Mouse (Mus musculus) lung, embryonic 14.5 days (tissue): ENCODE results near the gene Spa17. TPM values are rescaled to one million over a fixed set of nuclear protein-coding genes. Genes with fewer than 3 reads are reported as not detected.

ENCODE experiments used
- ATAC-seq: fragments of 200-750 bp; cut with Nextera tagmentation; 2 replicates; pipeline ENCODE4 v1.8.0; 2017; ENCODE audit warnings: mild to moderate bottlenecking, moderate TSS enrichment, moderate library complexity; ENCODE audit not compliant: insufficient read depth
- DNase-seq: peaks from one replicate; pipeline ENCODE4 v3.0.0-alpha.2; 2015
- H3K27ac ChIP-seq: fragments of 300-500 bp; sonication (generic); 2 replicates; pipeline ENCODE4 v1.5.1; 2014; ENCODE audit warnings: low read depth, mild to moderate bottlenecking, moderate library complexity
- H3K27me3 ChIP-seq: fragments of 300-500 bp; sonication (generic); 2 replicates; pipeline ENCODE4 v1.6.1; 2014; ENCODE audit warnings: low read length, control low read depth; ENCODE audit not compliant: insufficient read depth
- H3K36me3 ChIP-seq: fragments of 300-500 bp; sonication (generic); 2 replicates; pipeline ENCODE4 v1.6.1; 2014; ENCODE audit warnings: control low read depth; ENCODE audit not compliant: insufficient read depth
- H3K4me1 ChIP-seq: fragments of 300-500 bp; sonication (generic); 2 replicates; pipeline ENCODE4 v1.6.1; 2014; ENCODE audit warnings: antibody characterized with exemption, control low read depth; ENCODE audit not compliant: insufficient read depth
- H3K4me2 ChIP-seq: fragments of 300-500 bp; sonication (generic); 2 replicates; pipeline ENCODE4 v1.6.1; 2014; ENCODE audit warnings: mild to moderate bottlenecking
- H3K4me3 ChIP-seq: fragments of 300-500 bp; sonication (generic); 2 replicates; pipeline ENCODE4 v1.5.1; 2014; ENCODE audit warnings: low read depth, low read length
- H3K9ac ChIP-seq: fragments of 300-500 bp; sonication (generic); 2 replicates; pipeline ENCODE4 v1.6.1; 2014
- H3K9me3 ChIP-seq: fragments of 300-500 bp; sonication (generic); 2 replicates; pipeline ENCODE4 v1.6.1; 2016; ENCODE audit warnings: low read depth, low read length, control low read depth
- CTCF ChIP-seq: IDR thresholded peaks from 2 replicates; pipeline ENCODE4 v1.5.1; 2016; ENCODE audit warnings: antibody characterized with exemption, low read depth
- WGBS: fragments of 180-500 bp; shearing (Covaris S2); extraction: QIAGEN DNeasy Blood & Tissue Kit; methylation state at CpG from one replicate; pipeline ENCODE4 v1.1.7; 2014; 5-methylcytosine and 5-hydroxymethylcytosine counted together
- polyA plus RNA-seq: library from polyadenylated mRNA; unstranded; fragments of >200 nt; fragmentation: Nextera tagmentation; extraction: Ambion mirVana; gene quantifications from 2 replicates; pipeline ENCODE4 v1.2.1, GENCODE M21; 2014

The Spa17 gene
- polyA plus RNA-seq, 1 experiment from 2014 or later: 7.5 TPM

DNA sequence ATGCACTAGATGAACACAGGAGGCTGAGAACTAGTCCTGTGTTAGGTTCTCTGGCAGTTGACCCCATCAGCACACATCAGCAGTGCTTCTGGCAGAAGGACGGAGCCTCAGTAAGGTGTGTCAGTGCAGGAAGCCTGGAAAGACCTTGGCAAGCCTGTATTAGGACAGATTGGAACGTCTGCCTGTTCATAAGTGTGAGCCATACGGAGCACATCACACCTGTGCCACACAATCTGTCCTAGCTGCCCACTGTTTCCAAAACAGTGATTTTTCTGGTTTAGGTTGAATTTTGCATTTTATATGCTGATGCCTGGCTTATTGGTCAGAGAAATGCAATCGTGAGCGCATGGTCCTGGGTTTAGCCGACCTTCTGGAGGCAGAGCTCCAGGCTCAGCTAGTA lies 7.8 kb upstream of the Spa17 start:
- no peaks in the 10 kb centered on the region for H3K27me3 ChIP-seq
- no peaks in the 10 kb centered on the region for H3K4me1 ChIP-seq
- no peak overlapping the region for H3K9ac ChIP-seq
- DNase-seq (no peak), ATAC-seq (no peak)
- H3K36me3 ChIP-seq: no peaks in the 10 kb centered on the region
- no peaks in the 10 kb centered on the region for H3K9me3 ChIP-seq
- H3K27ac ChIP-seq: no peak overlapping the region
- whole genome bisulfite sequencing: 88% methylated on average over 6 of the region's 6 CpGs
- no peak overlapping the region for H3K4me3 ChIP-seq
- TF ChIP-seq CTCF: no peak
- H3K4me2 ChIP-seq: no peak overlapping the region

DNA sequence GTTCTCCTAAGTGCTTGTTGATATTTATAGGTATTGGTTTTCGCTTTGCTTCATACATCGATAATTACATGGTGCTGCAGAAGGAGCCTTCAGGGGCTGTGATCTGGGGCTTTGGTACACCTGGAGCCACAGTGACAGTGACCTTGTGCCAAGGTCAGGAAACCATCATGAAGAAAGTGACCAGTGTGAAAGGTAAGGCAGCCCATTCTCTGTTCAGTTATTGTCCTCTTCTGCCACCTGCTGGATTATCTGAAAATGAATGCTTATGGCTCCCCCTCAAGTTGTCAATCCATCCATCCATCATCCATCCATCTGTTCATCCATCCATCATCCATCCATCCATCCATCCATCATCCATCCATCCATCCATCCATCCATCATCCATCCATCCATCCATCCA lies 3.2 kb upstream of the Spa17 start:
- DNase-seq: peak; percentile 70
- TF ChIP-seq CTCF: peak; percentile 83

DNA sequence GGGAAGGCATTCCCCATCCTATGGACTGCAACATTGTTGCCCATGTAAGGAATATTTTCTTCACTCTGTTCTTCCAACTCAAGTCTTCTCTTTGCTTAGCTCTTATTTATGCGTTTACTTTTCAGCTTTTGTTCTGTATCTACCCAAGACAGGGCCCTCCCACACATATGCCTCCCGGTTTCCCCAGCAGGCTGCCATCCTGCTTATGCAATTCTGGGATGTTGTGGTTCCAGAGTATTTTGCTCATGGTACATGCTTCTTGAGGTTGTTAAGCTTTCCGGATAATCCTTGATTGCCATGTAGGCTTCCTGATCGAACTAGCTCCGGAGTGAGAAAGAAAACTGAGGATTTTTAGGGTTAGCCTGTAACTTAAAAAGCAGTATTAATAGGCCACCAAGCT lies 1.7 kb upstream of the Spa17 start:
- H3K4me1 ChIP-seq: no peaks in the 10 kb centered on the region
- no peak for ATAC-seq
- no peak overlapping the region for H3K9ac ChIP-seq
- WGBS: 72% methylated on average over 5 of the region's 5 CpGs
- no peak overlapping the region for H3K4me3 ChIP-seq
- H3K27ac ChIP-seq: no peak overlapping the region
- H3K9me3 ChIP-seq: no peaks in the 10 kb centered on the region
- H3K27me3 ChIP-seq: no peaks in the 10 kb centered on the region
- DNase-seq: no peak
- TF ChIP-seq CTCF: no peak
- no peaks in the 10 kb centered on the region for H3K36me3 ChIP-seq
- H3K4me2 ChIP-seq: no peak overlapping the region

More for the DNA sequence above, 3.2 kb upstream of the Spa17 start:
- no peaks in the 10 kb centered on the region for H3K9me3 ChIP-seq
- no peak for ATAC-seq
- no peak overlapping the region for H3K27ac ChIP-seq
- H3K36me3 ChIP-seq: no peaks in the 10 kb centered on the region
- H3K4me2 ChIP-seq: no peak overlapping the region
- H3K9ac ChIP-seq: no peak overlapping the region
- 55% methylated on average over 2 of the region's 2 CpGs for WGBS
- H3K4me1 ChIP-seq: no peaks in the 10 kb centered on the region
- no peaks in the 10 kb centered on the region for H3K27me3 ChIP-seq
- H3K4me3 ChIP-seq: no peak overlapping the region

DNA sequence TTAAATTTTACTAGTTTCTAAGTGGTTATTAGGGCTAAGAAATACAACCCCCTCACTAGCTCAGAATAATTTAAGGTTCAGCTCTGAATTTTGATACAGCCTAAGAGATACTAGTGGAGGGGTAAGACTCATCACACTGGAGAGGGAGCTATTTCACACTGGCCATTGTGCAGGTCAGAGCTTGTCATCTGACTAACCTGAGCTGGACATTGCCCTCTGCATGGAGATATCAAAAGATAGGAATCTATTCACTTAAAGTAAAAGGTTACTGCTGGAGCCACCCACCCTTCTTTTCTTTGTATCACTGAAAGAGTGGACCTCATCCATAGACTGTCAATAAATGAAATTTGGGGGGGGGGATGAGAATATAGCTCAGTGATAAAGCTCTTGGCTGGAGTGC lies 794 bp upstream of the Spa17 start:
- no peak for TF ChIP-seq CTCF
- H3K9me3 ChIP-seq: no peaks in the 10 kb centered on the region
- H3K4me3 ChIP-seq: peak overlapping the region; percentile 58; the same call in 1 of the 2 replicates
- no peaks in the 10 kb centered on the region for H3K36me3 ChIP-seq
- no peak overlapping the region for H3K27ac ChIP-seq
- peak overlapping the region; percentile 74 for H3K4me2 ChIP-seq
- ATAC-seq (peak; percentile 9; the same call in 1 of the 2 replicates), DNase-seq (no peak)
- no peaks in the 10 kb centered on the region for H3K27me3 ChIP-seq
- peak overlapping the region; percentile 61 for H3K9ac ChIP-seq
- no peaks in the 10 kb centered on the region for H3K4me1 ChIP-seq

DNA sequence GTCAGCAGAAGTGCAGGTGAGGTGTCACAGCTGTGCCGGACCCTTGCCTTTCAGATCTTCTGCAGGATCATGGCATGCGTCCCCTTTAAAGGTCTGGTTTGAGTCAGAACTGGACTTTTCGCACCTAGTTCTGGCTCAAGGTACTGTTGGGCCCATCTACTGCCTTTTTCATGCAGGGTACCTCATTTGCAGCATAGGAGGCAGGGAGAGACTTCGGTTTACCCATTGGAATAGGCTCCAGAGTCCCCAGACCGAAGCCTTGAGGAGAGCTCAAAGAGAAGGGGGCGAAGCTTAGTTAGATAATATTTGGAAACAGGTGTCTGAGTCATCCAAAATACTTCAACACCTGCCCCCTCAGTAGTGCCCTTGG lies 374 bp upstream of the Spa17 start:
- peak overlapping the region; percentile 58 for H3K4me3 ChIP-seq
- H3K4me2 ChIP-seq: peak overlapping the region; percentile 74
- no peaks in the 10 kb centered on the region for H3K27me3 ChIP-seq
- no peaks in the 10 kb centered on the region for H3K4me1 ChIP-seq
- WGBS: 20% methylated on average over 6 of the region's 6 CpGs
- no peaks in the 10 kb centered on the region for H3K9me3 ChIP-seq
- peak overlapping the region; percentile 21; the same call in 1 of the 2 replicates for H3K27ac ChIP-seq
- ATAC-seq: no peak; the same call in 1 of the 2 replicates
- TF ChIP-seq CTCF: no peak
- no peaks in the 10 kb centered on the region for H3K36me3 ChIP-seq
- no peak for DNase-seq
- H3K9ac ChIP-seq: peak overlapping the region; percentile 61

DNA sequence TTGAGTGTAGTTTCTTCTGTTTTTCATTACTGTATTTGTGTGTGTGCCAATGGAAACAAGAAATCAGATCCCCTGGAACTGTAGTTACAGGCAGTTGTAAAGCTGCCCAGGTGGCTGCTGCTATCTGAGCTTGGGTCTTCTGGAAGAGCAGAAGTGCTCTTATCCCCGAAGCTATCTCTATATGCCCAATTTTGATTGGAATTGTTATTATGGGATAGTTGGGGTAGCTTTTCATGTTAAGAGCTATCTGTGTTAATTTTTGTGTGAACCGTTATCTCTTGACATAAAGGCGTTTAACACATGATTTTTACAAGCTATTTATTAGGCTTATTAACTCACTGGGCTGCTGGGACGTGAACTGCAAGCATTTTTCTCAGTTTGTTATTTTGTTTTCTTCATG lies 4.0 kb downstream of the Spa17 start:
- ATAC-seq: no peak
- Histone ChIP-seq H3K4me2 (no peak overlapping the region), H3K36me3 (no peaks in the 10 kb centered on the region), H3K4me3 (no peak overlapping the region), H3K9me3 (no peaks in the 10 kb centered on the region), H3K27ac (no peak overlapping the region), H3K4me1 (no peaks in the 10 kb centered on the region), H3K27me3 (no peaks in the 10 kb centered on the region), H3K9ac (no peak overlapping the region)
- 74% methylated on average over 4 of the region's 4 CpGs for WGBS
- no peak for TF ChIP-seq CTCF
- DNase-seq: no peak

DNA sequence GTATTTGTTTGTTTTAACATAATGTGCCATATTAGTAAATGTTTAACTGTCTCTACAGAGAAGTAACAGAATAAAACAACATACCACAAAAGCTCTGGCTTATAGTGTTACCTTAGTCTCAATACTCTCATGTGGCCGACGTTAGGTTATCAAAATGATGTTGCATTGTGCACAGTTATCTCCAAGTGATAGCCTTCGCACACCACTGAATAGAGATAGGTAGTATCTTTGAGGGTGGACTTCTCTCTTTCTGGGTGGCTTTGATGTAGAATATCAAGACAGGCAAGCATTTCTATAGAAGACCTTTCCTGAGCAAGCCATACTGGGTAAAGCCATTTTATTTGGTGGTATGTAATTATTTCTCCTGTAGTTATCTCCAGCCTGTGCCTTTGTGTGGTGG lies 8.4 kb downstream of the Spa17 start:
- WGBS: 80% methylated on average over 3 of the region's 3 CpGs
- no peaks in the 10 kb centered on the region for H3K9me3 ChIP-seq
- DNase-seq (no peak), ATAC-seq (no peak)
- H3K4me1 ChIP-seq: no peaks in the 10 kb centered on the region
- no peaks in the 10 kb centered on the region for H3K36me3 ChIP-seq
- no peak overlapping the region for H3K9ac ChIP-seq
- TF ChIP-seq CTCF: no peak
- no peak overlapping the region for H3K27ac ChIP-seq
- H3K4me3 ChIP-seq: no peak overlapping the region
- H3K27me3 ChIP-seq: no peaks in the 10 kb centered on the region
- no peak overlapping the region for H3K4me2 ChIP-seq
